Comparison of ENCODE assay signal across 20 mouse cellular contexts in the genomic region with DNA sequence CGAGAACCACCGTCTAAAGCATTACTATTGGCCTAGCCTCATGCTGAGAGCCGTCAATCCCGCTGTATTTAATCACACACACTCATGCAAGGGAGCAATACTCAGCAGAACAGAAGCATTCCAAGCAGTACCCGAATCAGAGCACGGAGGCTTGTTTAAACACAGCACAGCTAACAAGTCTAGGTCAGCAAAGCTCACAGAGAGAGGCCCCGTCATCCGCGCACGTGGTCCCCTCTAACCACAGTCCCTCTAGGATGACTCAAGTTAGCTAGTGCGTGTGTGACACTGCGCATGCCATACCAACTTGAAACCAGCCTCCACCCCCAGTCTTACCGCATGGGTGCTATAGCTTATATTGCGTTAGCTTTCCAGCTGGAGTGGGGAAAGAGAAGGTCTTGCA. TPM values are rescaled to one million over a fixed set of nuclear protein-coding genes. Genes with fewer than 3 reads are reported as not detected.
DNase-seq lines count a peak whose midpoint lies in the region; ATAC-seq and TF ChIP-seq lines count a peak whose summit lies in the region.
"Had no signal": no experiment of that assay in that cellular context is flagged by ENCODE, and none has a peak within 500 bp of the region (broad histone marks: within the 10 kb centered on the region; RNA-seq: fewer than 3 reads in every experiment).

No protein-coding gene starts in this region.

- H3K4me3 ChIP-seq in lung, embryonic 15.5 days = no peak overlapping the region
- H3K4me3 ChIP-seq in lung, adult 2 months (replicated peaks; ENCODE audit: extremely low read depth, low read depth, low read length) = no peak overlapping the region
- H3K4me3 ChIP-seq in stomach, embryonic 14.5 days (ENCODE audit: low read depth, low read length) = no peak overlapping the region
- H3K4me3 ChIP-seq: embryonic facial prominence, embryonic 12.5 days; heart, embryonic 10.5 days; layer of hippocampus, adult 2 months had no signal

- H3K4me1 ChIP-seq in lung, embryonic 15.5 days = peaks cover 9% of the 10 kb centered on the region; the same call in 1 of the 2 replicates
- H3K4me1 ChIP-seq in lung, adult 2 months (ENCODE audit: control insufficient read depth, insufficient read depth, low read length) = no peaks in the 10 kb centered on the region
- no peaks in the 10 kb centered on the region for H3K4me1 ChIP-seq in stomach, embryonic 14.5 days (ENCODE audit: control insufficient read depth, insufficient read depth, low read length)
- H3K4me1 ChIP-seq: embryonic facial prominence, embryonic 12.5 days had no signal

- ATAC-seq in lung, embryonic 15.5 days (ENCODE audit: borderline replicate concordance, extremely low read depth, low FRiP score, low TSS enrichment) = peak; percentile 88
- peak; percentile 46; the same call in 1 of the 2 replicates for ATAC-seq in stomach, embryonic 14.5 days (ENCODE audit: insufficient number of reproducible peaks, insufficient read depth, low FRiP score, low read depth)
- ATAC-seq: forebrain, embryonic 14.5 days; inflammation-experienced regulatory T-cells, adult 6 months had no signal

- no peaks in the 10 kb centered on the region for H3K9me3 ChIP-seq in lung, embryonic 15.5 days
- H3K9me3 ChIP-seq in stomach, embryonic 14.5 days (ENCODE audit: control insufficient read depth, low read depth, low read length) = no peaks in the 10 kb centered on the region
- H3K9me3 ChIP-seq: embryonic facial prominence, embryonic 12.5 days; G1E; heart, embryonic 10.5 days had no signal

- no peak for TF ChIP-seq POLR2A in lung, adult 2 months (IDR thresholded peaks at IDR 0.05; ENCODE audit: borderline replicate concordance, extremely low read depth, low read depth, low read length)

- no peak for DNase-seq in lung, adult 2 months
- peak; percentile 55 for DNase-seq in 416B (ENCODE audit: low read depth)
- peak; percentile 17 for DNase-seq in T-cell, adult 2 months (ENCODE audit: low spot score)
- DNase-seq in cerebellum, postnatal 10 days = no peak
- DNase-seq in layer of hippocampus, adult 9-11 months = no peak
- DNase-seq: cerebellum, adult 8-10 months; gastrocnemius, postnatal 36 days; heart, postnatal 10 days; kidney, adult 8-10 months; kidney, postnatal 14 days; thymus, postnatal 25 days had no signal

- no peak overlapping the region for H3K4me2 ChIP-seq in lung, embryonic 15.5 days
- no peak overlapping the region for H3K4me2 ChIP-seq in stomach, embryonic 14.5 days (replicated peaks; ENCODE audit: low read depth, low read length)
- H3K4me2 ChIP-seq: embryonic facial prominence, embryonic 12.5 days had no signal

- WGBS in lung, embryonic 15.5 days = 50% methylated on average over 14 of the region's 14 CpGs
- 59% methylated on average over 14 of the region's 14 CpGs for whole genome bisulfite sequencing in lung, adult 2 months
- WGBS in stomach, embryonic 14.5 days = 86% methylated on average over 14 of the region's 14 CpGs

- H3K27me3 ChIP-seq in lung, embryonic 15.5 days = no peaks in the 10 kb centered on the region
- H3K27me3 ChIP-seq in stomach, embryonic 14.5 days (ENCODE audit: control insufficient read depth, insufficient read depth, low read length) = no peaks in the 10 kb centered on the region
- H3K27me3 ChIP-seq: embryonic facial prominence, embryonic 12.5 days had no signal

- peaks cover 73% of the 10 kb centered on the region for H3K36me3 ChIP-seq in lung, embryonic 15.5 days
- H3K36me3 ChIP-seq in stomach, embryonic 14.5 days (ENCODE audit: control insufficient read depth, insufficient read depth, low read length) = peaks cover 52% of the 10 kb centered on the region

- no peak overlapping the region for H3K27ac ChIP-seq in lung, embryonic 15.5 days
- no peak overlapping the region for H3K27ac ChIP-seq in stomach, embryonic 14.5 days (ENCODE audit: low read length)
- H3K27ac ChIP-seq: embryonic facial prominence, embryonic 12.5 days; layer of hippocampus, adult 2 months; liver, embryonic 14.5 days had no signal

- no peak for TF ChIP-seq CTCF in lung, adult 2 months (IDR thresholded peaks at IDR 0.05; ENCODE audit: insufficient read depth, low read length)

- no peak overlapping the region for H3K9ac ChIP-seq in lung, embryonic 15.5 days
- no peak overlapping the region for H3K9ac ChIP-seq in stomach, embryonic 14.5 days (replicated peaks; ENCODE audit: low read depth, low read length)
- H3K9ac ChIP-seq: embryonic facial prominence, embryonic 12.5 days; liver, embryonic 14.5 days had no signal

RNA-seq across cellular contexts. Expression of gene Mpzl1, which starts 31.1 kb away (rescaled TPM):
- 193 and 203 TPM in 2 replicates for polyA plus RNA-seq in lung, embryonic 15.5 days (2015; fragmentation: Nextera tagmentation; extraction: Ambion mirVana)
- polyA plus RNA-seq in lung, adult 2 months (2012; rRNA removed) = 33.6 and 47.2 TPM in 2 replicates
- 201 and 203 TPM in 2 replicates for polyA plus RNA-seq in stomach, embryonic 14.5 days (2014; fragmentation: Nextera tagmentation; extraction: Ambion mirVana)

Comparison
In these comparisons a context has a peak if more than half of its experiments do, and no peak if none do; other contexts are left out.
1. DNase-seq: peak in 416B (single experiment) and T-cell, adult 2 months (single experiment); none in lung, adult 2 months (single experiment), cerebellum, postnatal 10 days (0 of 2) and layer of hippocampus, adult 9-11 months (single experiment).